Mouse (Mus musculus): Measurements from ENCODE around the gene Onecut1.

DNA sequence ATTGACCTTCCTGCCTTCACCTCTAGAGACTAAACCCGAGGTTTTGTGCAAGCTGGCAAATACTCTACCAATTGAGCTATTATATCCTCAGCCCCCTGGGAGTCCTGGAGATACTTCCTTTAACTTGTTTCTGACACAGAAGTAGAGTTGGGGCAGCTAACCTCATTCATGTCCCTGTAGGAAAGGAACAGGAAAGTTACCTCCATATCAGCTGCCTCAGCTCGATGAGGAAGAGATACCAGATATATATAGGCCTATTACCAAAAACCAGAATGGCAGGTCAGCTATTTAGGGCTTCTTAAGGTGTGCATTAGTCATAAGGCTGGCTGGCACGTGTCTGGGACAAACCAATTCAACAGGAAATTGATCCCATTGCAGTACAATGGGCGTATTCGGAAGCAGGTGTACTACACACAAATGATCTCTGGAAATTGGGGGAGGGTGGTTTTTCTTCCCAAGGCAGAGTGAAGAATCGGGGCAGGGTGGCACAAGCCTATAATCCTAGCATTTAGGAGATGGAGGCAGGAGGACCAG lies 48.6 kb downstream of the Onecut1 start:
- no peak for TF ChIP-seq CTCF (IDR thresholded peaks at IDR 0.05; ENCODE audit: borderline replicate concordance, insufficient read depth, low read length)
- TF ChIP-seq POLR2A (IDR thresholded peaks at IDR 0.05; ENCODE audit: low read depth, low read length): no peak

Measured in embryonic fibroblast, embryonic 13.5 days (primary cell).